Mouse (Mus musculus): ENCODE measurements at regions not wholly inside any gene's neighbourhood (a gene's known extent, or its start where the extent isn't known, plus 50 kb on each side); places are given as distances from the start of the nearest gene placed in this dataset.

GRCm38 (mm10) chr2:106210773-106211172 lies 207.4 kb upstream of the Dnajc24 start:
- Histone ChIP-seq H3K9me3 (ENCODE audit: control insufficient read depth) (no peaks in the 10 kb centered on the region), H3K27me3 (replicated peaks; ENCODE audit: control insufficient read depth, insufficient read depth, low read length) (no peaks in the 10 kb centered on the region), H3K4me2 (replicated peaks; ENCODE audit: low read depth) (no peak overlapping the region), H3K4me3 (ENCODE audit: low read depth, low read length) (no peak overlapping the region), H3K27ac (ENCODE audit: low read depth, low read length) (no peak overlapping the region), H3K4me1 (replicated peaks; ENCODE audit: control insufficient read depth, insufficient read depth, low read length) (no peaks in the 10 kb centered on the region), H3K9ac (ENCODE audit: low read depth, low read length) (no peak overlapping the region), H3K36me3 (ENCODE audit: control insufficient read depth, insufficient read depth) (no peaks in the 10 kb centered on the region)
- no peak for TF ChIP-seq CTCF (IDR thresholded peaks at IDR 0.05; ENCODE audit: low read depth)
- ATAC-seq = no peak
- WGBS = 76% methylated on average over 1 of the region's 1 CpGs

GRCm38 (mm10) chr2:106208767-106209250 lies 205.5 kb upstream of the Dnajc24 start:
- ATAC-seq = no peak
- Histone ChIP-seq H3K36me3 (ENCODE audit: control insufficient read depth, insufficient read depth) (no peaks in the 10 kb centered on the region), H3K27ac (ENCODE audit: low read depth, low read length) (no peak overlapping the region), H3K4me3 (ENCODE audit: low read depth, low read length) (no peak overlapping the region), H3K9me3 (ENCODE audit: control insufficient read depth) (no peaks in the 10 kb centered on the region), H3K27me3 (replicated peaks; ENCODE audit: control insufficient read depth, insufficient read depth, low read length) (no peaks in the 10 kb centered on the region), H3K9ac (ENCODE audit: low read depth, low read length) (no peak overlapping the region), H3K4me1 (replicated peaks; ENCODE audit: control insufficient read depth, insufficient read depth, low read length) (no peaks in the 10 kb centered on the region), H3K4me2 (replicated peaks; ENCODE audit: low read depth) (no peak overlapping the region)
- no peak for TF ChIP-seq CTCF (IDR thresholded peaks at IDR 0.05; ENCODE audit: low read depth)
- 62% methylated on average over 4 of the region's 4 CpGs for WGBS

GRCm38 (mm10) chr2:106200130-106200529 lies 196.8 kb upstream of the Dnajc24 start:
- Histone ChIP-seq H3K9me3 (ENCODE audit: control insufficient read depth) (no peaks in the 10 kb centered on the region), H3K27me3 (replicated peaks; ENCODE audit: control insufficient read depth, insufficient read depth, low read length) (no peaks in the 10 kb centered on the region), H3K4me1 (replicated peaks; ENCODE audit: control insufficient read depth, insufficient read depth, low read length) (no peaks in the 10 kb centered on the region), H3K9ac (ENCODE audit: low read depth, low read length) (no peak overlapping the region), H3K4me2 (replicated peaks; ENCODE audit: low read depth) (no peak overlapping the region), H3K4me3 (ENCODE audit: low read depth, low read length) (no peak overlapping the region), H3K27ac (ENCODE audit: low read depth, low read length) (no peak overlapping the region), H3K36me3 (ENCODE audit: control insufficient read depth, insufficient read depth) (no peaks in the 10 kb centered on the region)
- WGBS = 94% methylated on average over 2 of the region's 2 CpGs
- no peak for ATAC-seq
- TF ChIP-seq CTCF (IDR thresholded peaks at IDR 0.05; ENCODE audit: low read depth) = no peak

- no peak overlapping the region for H3K9ac ChIP-seq (ENCODE audit: low read depth, low read length)
- H3K4me1 ChIP-seq (replicated peaks; ENCODE audit: control insufficient read depth, insufficient read depth, low read length) = no peaks in the 10 kb centered on the region
- H3K36me3 ChIP-seq (ENCODE audit: control insufficient read depth, insufficient read depth) = no peaks in the 10 kb centered on the region
- no peak for ATAC-seq
- H3K4me3 ChIP-seq (ENCODE audit: low read depth, low read length) = no peak overlapping the region
- no peak overlapping the region for H3K27ac ChIP-seq (ENCODE audit: low read depth, low read length)
- 26% methylated on average over 7 of the region's 7 CpGs for WGBS
- no peak for TF ChIP-seq CTCF (IDR thresholded peaks at IDR 0.05; ENCODE audit: low read depth)
- 0 out of 2 replicates have a peak, but pooled peaks cover 3% of the 10 kb centered on the region for H3K27me3 ChIP-seq (replicated peaks; ENCODE audit: control insufficient read depth, insufficient read depth, low read length)
- no peak overlapping the region for H3K4me2 ChIP-seq (replicated peaks; ENCODE audit: low read depth)
- no peaks in the 10 kb centered on the region for H3K9me3 ChIP-seq (ENCODE audit: control insufficient read depth)
These were observed 191.8 kb upstream of the Dnajc24 start for GRCm38 (mm10) chr2:106195170-106195569.

- TF ChIP-seq CTCF (IDR thresholded peaks at IDR 0.05; ENCODE audit: low read depth) = peak; percentile 83
- H3K9ac ChIP-seq (ENCODE audit: low read depth, low read length) = 0 out of 2 replicates have a peak overlapping the region, but pooled peaks have one; percentile 11
- no peak overlapping the region for H3K4me3 ChIP-seq (ENCODE audit: low read depth, low read length)
These were observed 191.1 kb upstream of the Dnajc24 start for GRCm38 (mm10) chr2:106194369-106195023.

GRCm38 (mm10) chr2:106193889-106194347 lies 190.6 kb upstream of the Dnajc24 start:
- TF ChIP-seq CTCF (IDR thresholded peaks at IDR 0.05; ENCODE audit: low read depth) = no peak
- H3K4me2 ChIP-seq (replicated peaks; ENCODE audit: low read depth) = peak overlapping the region; percentile 48
- no peaks in the 10 kb centered on the region for H3K36me3 ChIP-seq (ENCODE audit: control insufficient read depth, insufficient read depth)
- 0 out of 2 replicates have a peak overlapping the region, but pooled peaks have one; percentile 11 for H3K9ac ChIP-seq (ENCODE audit: low read depth, low read length)
- H3K27me3 ChIP-seq (replicated peaks; ENCODE audit: control insufficient read depth, insufficient read depth, low read length) = 0 out of 2 replicates have a peak, but pooled peaks cover 3% of the 10 kb centered on the region
- no peak for ATAC-seq
- 2% methylated on average over 9 of the region's 9 CpGs for WGBS
- H3K27ac ChIP-seq (ENCODE audit: low read depth, low read length) = no peak overlapping the region
- no peaks in the 10 kb centered on the region for H3K4me1 ChIP-seq (replicated peaks; ENCODE audit: control insufficient read depth, insufficient read depth, low read length)
- H3K4me3 ChIP-seq (ENCODE audit: low read depth, low read length) = no peak overlapping the region
- no peaks in the 10 kb centered on the region for H3K9me3 ChIP-seq (ENCODE audit: control insufficient read depth)

More at GRCm38 (mm10) chr2:106194369-106195023, 191.1 kb upstream of the Dnajc24 start:
- 0 out of 2 replicates have a peak, but pooled peaks cover 3% of the 10 kb centered on the region for H3K27me3 ChIP-seq (replicated peaks; ENCODE audit: control insufficient read depth, insufficient read depth, low read length)
- peak overlapping the region; percentile 48 for H3K4me2 ChIP-seq (replicated peaks; ENCODE audit: low read depth)
- H3K9me3 ChIP-seq (ENCODE audit: control insufficient read depth) = no peaks in the 10 kb centered on the region
- H3K4me1 ChIP-seq (replicated peaks; ENCODE audit: control insufficient read depth, insufficient read depth, low read length) = no peaks in the 10 kb centered on the region
- no peaks in the 10 kb centered on the region for H3K36me3 ChIP-seq (ENCODE audit: control insufficient read depth, insufficient read depth)
- no peak for ATAC-seq
- 12% methylated on average over 14 of the region's 14 CpGs for WGBS
- no peak overlapping the region for H3K27ac ChIP-seq (ENCODE audit: low read depth, low read length)

Data from intestine, postnatal 0 days (tissue).